Mouse (Mus musculus): ENCODE measurements at regions not wholly inside any gene's neighbourhood (a gene's known extent, or its start where the extent isn't known, plus 50 kb on each side); places are given as distances from the start of the nearest gene placed in this dataset.

- TF ChIP-seq POLR2A (IDR thresholded peaks at IDR 0.05; ENCODE audit: borderline replicate concordance, extremely low read depth, low read depth, low read length) = no peak
- TF ChIP-seq CTCF (IDR thresholded peaks at IDR 0.05; ENCODE audit: insufficient read depth, low read length) = no peak
Measured at GRCm38 (mm10) chr12:35283925-35284324, 236.9 kb downstream of the Snx13 start.

All from lung, adult 2 months (tissue).